Mouse (Mus musculus) forebrain, embryonic 12.5 days (tissue): ENCODE results near the gene Sv2a. TPM values are rescaled to one million over a fixed set of nuclear protein-coding genes. Genes with fewer than 3 reads are reported as not detected.
A peak's percentile ranks its signal among the peaks of the same experiment; 100 is the strongest.
"Not testable (repeated sequence)": the region's sequence is repeated elsewhere in the genome, so short reads cannot be mapped to it uniquely, and the experiment has no call there.

ENCODE experiments used
- ATAC-seq: fragments of 200-750 bp; cut with Nextera tagmentation; 2 replicates; pipeline ENCODE4 v1.8.0; 2017; ENCODE audit warnings: moderate TSS enrichment; ENCODE audit not compliant: low FRiP score
- H3K27ac ChIP-seq: fragments of 300-500 bp; sonication (generic); 2 replicates; pipeline ENCODE4 v1.5.1; 2016; ENCODE audit warnings: mild to moderate bottlenecking
- H3K27me3 ChIP-seq: fragments of 300-500 bp; sonication (generic); 2 replicates; pipeline ENCODE4 v1.6.1; 2016; ENCODE audit warnings: mild to moderate bottlenecking
- H3K36me3 ChIP-seq: fragments of 300-500 bp; sonication (generic); replicated peaks from 2 replicates; pipeline ENCODE4 v1.6.1; 2016; ENCODE audit warnings: mild to moderate bottlenecking
- H3K4me1 ChIP-seq: fragments of 300-500 bp; sonication (generic); 2 replicates; pipeline ENCODE4 v1.6.1; 2016
- H3K4me2 ChIP-seq: fragments of 300-500 bp; sonication (generic); 2 replicates; pipeline ENCODE4 v1.6.1; 2016; ENCODE audit warnings: mild to moderate bottlenecking, moderate library complexity
- H3K4me3 ChIP-seq: fragments of 300-500 bp; sonication (generic); replicated peaks from 2 replicates; pipeline ENCODE4 v1.5.1; 2016; ENCODE audit warnings: mild to moderate bottlenecking
- H3K9ac ChIP-seq: fragments of 300-500 bp; sonication (generic); 2 replicates; pipeline ENCODE4 v1.6.1; 2016; ENCODE audit warnings: mild to moderate bottlenecking
- H3K9me3 ChIP-seq: fragments of 300-500 bp; sonication (generic); 2 replicates; pipeline ENCODE4 v1.6.1; 2016
- WGBS: fragments of 180-500 bp; shearing (Covaris S2); methylation state at CpG from one replicate; pipeline ENCODE4 v1.1.7; 2016; 5-methylcytosine and 5-hydroxymethylcytosine counted together
- polyA plus RNA-seq: library from polyadenylated mRNA; unstranded; fragments of >200 nt; fragmentation: Nextera tagmentation; extraction: Ambion mirVana; gene quantifications from 2 replicates; pipeline ENCODE4 v1.2.1, GENCODE M21; 2016

The Sv2a gene
- polyA plus RNA-seq, 1 experiment from 2014 or later, result 22.9 TPM

- Histone ChIP-seq H3K9ac (no peak overlapping the region), H3K9me3 (peaks cover 4% of the 10 kb centered on the region; the same call in 1 of the 2 replicates), H3K36me3 (peaks cover 4% of the 10 kb centered on the region; the same call in 1 of the 2 replicates), H3K4me1 (peaks cover 14% of the 10 kb centered on the region), H3K27ac (no peak overlapping the region), H3K4me3 (no peak overlapping the region), H3K27me3 (peaks cover 10% of the 10 kb centered on the region), H3K4me2 (no peak overlapping the region)
- 85% methylated on average over 2 of the region's 2 CpGs for WGBS
- no peak for ATAC-seq
Measured at GRCm38 (mm10) chr3:96199731-96200130, 18.8 kb downstream of the Sv2a start.

GRCm38 (mm10) chr3:96207819-96208218 lies 26.9 kb downstream of the Sv2a start:
- H3K4me1 ChIP-seq, result peaks cover 3% of the 10 kb centered on the region; the same call in 1 of the 2 replicates
- H3K9ac ChIP-seq, result no peak overlapping the region
- WGBS, result 86% methylated on average over 3 of the region's 3 CpGs
- H3K4me3 ChIP-seq, result no peak overlapping the region
- no peaks in the 10 kb centered on the region for H3K36me3 ChIP-seq
- no peak overlapping the region for H3K27ac ChIP-seq
- H3K27me3 ChIP-seq, result 0 out of 2 replicates have a peak, but pooled peaks cover 3% of the 10 kb centered on the region
- no peak overlapping the region for H3K4me2 ChIP-seq
- ATAC-seq, result no peak
- no peaks in the 10 kb centered on the region for H3K9me3 ChIP-seq

- Histone ChIP-seq H3K4me2 (no peak overlapping the region), H3K9me3 (no peaks in the 10 kb centered on the region), H3K4me3 (no peak overlapping the region), H3K27ac (no peak overlapping the region), H3K36me3 (no peaks in the 10 kb centered on the region), H3K27me3 (0 out of 2 replicates have a peak, but pooled peaks cover 3% of the 10 kb centered on the region), H3K4me1 (peaks cover 3% of the 10 kb centered on the region; the same call in 1 of the 2 replicates), H3K9ac (no peak overlapping the region)
- ATAC-seq, result no peak
- 23% methylated on average over 15 of the region's 15 CpGs for WGBS
Measured at GRCm38 (mm10) chr3:96209242-96209641, 28.3 kb downstream of the Sv2a start.

GRCm38 (mm10) chr3:96219191-96219641 lies 38.3 kb downstream of the Sv2a start:
- Histone ChIP-seq H3K4me3 (peak overlapping the region; percentile 62), H3K27ac (peak overlapping the region; percentile 99), H3K4me2 (peak overlapping the region; percentile 72), H3K36me3 (no peaks in the 10 kb centered on the region), H3K9ac (peak overlapping the region; percentile 87), H3K4me1 (peaks cover 34% of the 10 kb centered on the region), H3K9me3 (no peaks in the 10 kb centered on the region), H3K27me3 (no peaks in the 10 kb centered on the region)
- under 1% methylated on average over 12 of the region's 12 CpGs for WGBS
- peak; percentile 24 for ATAC-seq

DNA sequence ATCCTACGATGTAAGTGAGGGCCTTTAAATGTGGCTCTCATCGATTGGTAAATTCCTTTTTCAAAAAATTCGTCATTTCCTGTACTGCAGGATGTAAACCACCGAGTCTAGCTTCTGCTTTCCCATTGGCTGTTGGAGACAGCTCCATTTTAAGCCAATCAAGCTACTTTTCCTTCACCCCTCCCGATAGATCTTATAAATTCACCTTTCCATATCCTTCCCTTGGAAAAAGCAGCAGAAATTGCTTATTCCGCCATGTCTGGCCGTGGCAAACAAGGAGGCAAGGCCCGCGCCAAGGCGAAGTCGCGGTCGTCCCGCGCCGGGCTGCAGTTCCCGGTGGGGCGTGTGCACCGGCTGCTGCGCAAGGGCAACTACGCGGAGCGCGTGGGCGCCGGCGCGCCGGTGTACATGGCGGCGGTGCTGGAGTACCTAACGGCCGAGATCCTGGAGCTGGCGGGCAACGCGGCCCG lies 38.7 kb downstream of the Sv2a start, which contains the start of the genes Bola1 and Hist2h2ab:
TSS of gene Bola1 (minus strand) at position 49 of the 470 bp plus-strand sequence.
TSS of gene Hist2h2ab (plus strand) at position 205 of the 470 bp plus-strand sequence.
- Histone ChIP-seq H3K4me3 (peak within 1 kb of the TSS; percentile 62), H3K9me3 (no peaks in the 10 kb centered on the region), H3K4me1 (peaks cover 37% of the 10 kb centered on the region), H3K27me3 (no peaks in the 10 kb centered on the region), H3K36me3 (no peaks in the 10 kb centered on the region), H3K4me2 (peak within 1 kb of the TSS; percentile 72), H3K9ac (peak within 1 kb of the TSS; percentile 87), H3K27ac (peak within 1 kb of the TSS; percentile 99)
- under 1% methylated on average over 37 of the region's 37 CpGs for WGBS
- ATAC-seq, result peak; percentile 92

DNA sequence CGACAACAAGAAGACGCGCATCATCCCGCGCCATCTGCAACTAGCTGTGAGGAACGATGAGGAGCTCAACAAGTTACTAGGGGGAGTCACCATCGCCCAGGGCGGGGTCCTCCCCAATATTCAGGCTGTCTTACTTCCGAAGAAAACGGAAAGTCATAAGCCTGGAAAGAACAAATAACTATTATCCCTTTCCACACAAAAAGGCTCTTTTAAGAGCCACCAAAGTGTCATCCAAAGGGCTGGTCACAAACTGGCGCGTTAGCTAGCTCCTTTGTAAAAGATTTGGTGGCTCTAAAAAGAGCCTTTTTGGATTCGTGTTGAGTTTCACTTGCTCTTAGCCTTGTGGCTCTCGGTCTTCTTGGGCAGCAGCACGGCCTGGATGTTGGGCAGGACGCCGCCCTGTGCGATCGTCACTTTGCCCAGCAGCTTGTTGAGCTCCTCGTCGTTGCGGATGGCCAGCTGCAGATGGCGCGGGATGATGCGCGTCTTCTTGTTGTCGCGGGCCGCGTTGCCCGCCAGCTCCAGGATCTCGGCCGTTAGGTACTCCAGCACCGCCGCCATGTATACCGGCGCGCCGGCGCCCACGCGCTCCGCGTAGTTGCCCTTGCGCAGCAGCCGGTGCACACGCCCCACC lies 39.3 kb downstream of the Sv2a start:
- WGBS, result under 1% methylated on average over 39 of the region's 47 CpGs
- peak overlapping the region; percentile 72 for H3K4me2 ChIP-seq
- peak; percentile 28; the same call in 1 of the 2 replicates for ATAC-seq
- peak overlapping the region; percentile 62 for H3K4me3 ChIP-seq
- H3K27ac ChIP-seq, result peak overlapping the region; percentile 99
- peaks cover 42% of the 10 kb centered on the region for H3K4me1 ChIP-seq
- H3K9ac ChIP-seq, result peak overlapping the region; percentile 87
- H3K27me3 ChIP-seq, H3K9me3 ChIP-seq, H3K36me3 ChIP-seq: not testable (repeated sequence)

GRCm38 (mm10) chr3:96220765-96221639 lies 40.1 kb downstream of the Sv2a start, which contains the start of the genes Hist2h2ac and Hist2h2be:
TSS of gene Hist2h2ac (minus strand) at chr3:96220880.
TSS of gene Hist2h2be (plus strand) at chr3:96221119.
- under 1% methylated on average over 43 of the region's 43 CpGs for WGBS
- peaks cover 50% of the 10 kb centered on the region for H3K4me1 ChIP-seq
- H3K9ac ChIP-seq, result peak within 1 kb of the TSS; percentile 87
- peak within 1 kb of the TSS; percentile 72 for H3K4me2 ChIP-seq
- H3K27me3 ChIP-seq, result no peaks in the 10 kb centered on the region
- H3K4me3 ChIP-seq, result peak within 1 kb of the TSS; percentile 62
- H3K27ac ChIP-seq, result peak within 1 kb of the TSS; percentile 99
- H3K9me3 ChIP-seq, result no peaks in the 10 kb centered on the region
- no peaks in the 10 kb centered on the region for H3K36me3 ChIP-seq
- peak; percentile 87 for ATAC-seq

GRCm38 (mm10) chr3:96221640-96222038 lies 40.7 kb downstream of the Sv2a start:
- no peak for ATAC-seq
- 13% methylated on average over 9 of the region's 9 CpGs for WGBS

DNA sequence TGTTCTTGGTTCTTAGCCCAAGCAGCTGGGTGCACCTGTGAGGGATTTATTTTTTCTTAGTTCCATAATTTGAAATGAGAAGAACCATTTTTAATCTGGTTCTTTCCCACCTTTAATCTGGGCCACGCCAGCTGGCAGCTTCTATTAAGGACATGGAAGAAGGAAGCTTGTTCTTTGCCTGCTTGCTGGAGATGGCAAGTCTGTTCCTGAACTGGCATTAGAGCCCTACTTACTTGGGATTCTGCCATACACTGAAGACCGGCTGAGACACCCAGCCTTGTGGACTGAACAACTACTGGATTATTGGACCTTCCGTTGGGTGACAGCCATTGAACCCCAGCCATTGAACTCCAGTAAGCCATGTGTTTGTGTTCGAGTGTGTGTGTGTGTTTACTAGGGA lies 41.8 kb downstream of the Sv2a start:
- Histone ChIP-seq H3K9me3 (no peaks in the 10 kb centered on the region), H3K36me3 (no peaks in the 10 kb centered on the region), H3K9ac (0 out of 2 replicates have a peak overlapping the region, but pooled peaks have one; percentile 87), H3K27me3 (no peaks in the 10 kb centered on the region), H3K4me2 (peak overlapping the region; percentile 72), H3K4me3 (no peak overlapping the region), H3K27ac (no peak overlapping the region), H3K4me1 (peaks cover 55% of the 10 kb centered on the region)
- ATAC-seq, result no peak
- 87% methylated on average over 4 of the region's 4 CpGs for WGBS

More at GRCm38 (mm10) chr3:96221640-96222038, 40.7 kb downstream of the Sv2a start:
- H3K9ac ChIP-seq, result peak overlapping the region; percentile 87
- no peaks in the 10 kb centered on the region for H3K36me3 ChIP-seq
- H3K4me2 ChIP-seq, result peak overlapping the region; percentile 72
- no peaks in the 10 kb centered on the region for H3K27me3 ChIP-seq
- peak overlapping the region; percentile 99 for H3K27ac ChIP-seq
- H3K4me1 ChIP-seq, result peaks cover 55% of the 10 kb centered on the region
- H3K4me3 ChIP-seq, result peak overlapping the region; percentile 62
- no peaks in the 10 kb centered on the region for H3K9me3 ChIP-seq

DNA sequence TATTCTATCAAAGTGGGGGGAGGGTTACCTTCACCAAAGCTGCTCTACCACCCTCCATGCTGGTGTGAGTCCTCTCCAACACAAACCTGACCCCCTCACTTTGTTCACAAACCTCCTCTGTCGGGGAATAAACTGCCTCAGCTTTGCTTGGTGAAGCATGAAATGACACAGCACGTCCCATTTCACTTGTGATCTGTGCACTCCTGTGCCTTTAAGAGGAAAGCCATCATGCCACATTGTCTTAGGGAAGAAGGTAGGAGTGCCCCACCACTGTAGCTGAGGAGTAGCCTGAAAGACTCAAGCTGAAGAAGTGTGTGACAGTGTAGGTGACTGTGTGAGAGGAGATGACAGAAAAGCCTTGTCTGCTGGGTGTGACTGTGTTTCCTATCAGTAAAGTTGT lies 44.5 kb downstream of the Sv2a start:
- H3K4me1 ChIP-seq, result peaks cover 47% of the 10 kb centered on the region
- no peak overlapping the region for H3K27ac ChIP-seq
- no peak overlapping the region for H3K4me3 ChIP-seq
- no peaks in the 10 kb centered on the region for H3K9me3 ChIP-seq
- ATAC-seq, result no peak
- WGBS, result 20% methylated on average over 2 of the region's 2 CpGs
- no peaks in the 10 kb centered on the region for H3K36me3 ChIP-seq
- H3K27me3 ChIP-seq, result no peaks in the 10 kb centered on the region
- 0 out of 2 replicates have a peak overlapping the region, but pooled peaks have one; percentile 13 for H3K4me2 ChIP-seq
- peak overlapping the region; percentile 25; the same call in 1 of the 2 replicates for H3K9ac ChIP-seq

GRCm38 (mm10) chr3:96226695-96227648 lies 46.0 kb downstream of the Sv2a start:
- Histone ChIP-seq H3K27ac (no peak overlapping the region), H3K9me3 (no peaks in the 10 kb centered on the region), H3K4me1 (peaks cover 36% of the 10 kb centered on the region), H3K4me2 (no peak overlapping the region), H3K27me3 (no peaks in the 10 kb centered on the region), H3K36me3 (no peaks in the 10 kb centered on the region), H3K4me3 (no peak overlapping the region), H3K9ac (no peak overlapping the region)
- no peak for ATAC-seq
- 74% methylated on average over 8 of the region's 8 CpGs for WGBS
